Mouse (Mus musculus) granulocyte monocyte progenitor cell, adult 5-6 weeks (primary cell): Measurements from ENCODE around the gene Snu13. TPM values are rescaled to one million over a fixed set of nuclear protein-coding genes. Genes with fewer than 3 reads are reported as not detected.

Experiments used
- ATAC-seq: replicated peaks from 2 replicates; pipeline ENCODE4 v1.8.0; 2016; ENCODE audit warnings: mild to moderate bottlenecking, moderate TSS enrichment, inconsistent platforms; ENCODE audit not compliant: poor library complexity, severe bottlenecking
- total RNA-seq, 2 experiments: library from RNA; stranded (forward) in 1 of 2; stranded (reverse) in 1 of 2; fragments of 200-712, 200-1000 nt in 1 of 2; fragments of >200 nt in 1 of 2; fragmentation: Nextera tagmentation in 1 of 2; gene quantifications; 2 replicates each; pipeline ENCODE4 v1.2.3; 2014 to 2017

The Snu13 gene
- total RNA-seq, 2 experiments from 2014 or later: 183 to 254 TPM

- ATAC-seq: no peak
Measured at GRCm38 (mm10) chr15:82027726-82028125, 19.7 kb downstream of the Snu13 start.

GRCm38 (mm10) chr15:82027276-82027675 is 20.1 kb downstream of the Snu13 start:
- no peak for ATAC-seq

GRCm38 (mm10) chr15:82023965-82024635 is 23.3 kb downstream of the Snu13 start:
- ATAC-seq: no peak

GRCm38 (mm10) chr15:82022535-82023088 is 24.8 kb downstream of the Snu13 start:
- 0 out of 2 replicates have a peak, but pooled peaks have one; percentile 30 for ATAC-seq

GRCm38 (mm10) chr15:82019288-82019687 is 28.1 kb downstream of the Snu13 start:
- ATAC-seq: no peak

GRCm38 (mm10) chr15:82017461-82017860 is 29.9 kb downstream of the Snu13 start:
- no peak for ATAC-seq

GRCm38 (mm10) chr15:82016830-82017229 is 30.6 kb downstream of the Snu13 start:
- no peak for ATAC-seq

GRCm38 (mm10) chr15:82016101-82016808 is 31.1 kb downstream of the Snu13 start:
- ATAC-seq: peak; percentile 96

- ATAC-seq: no peak
Measured at GRCm38 (mm10) chr15:82015392-82016100, 31.9 kb downstream of the Snu13 start.

GRCm38 (mm10) chr15:82014745-82015391 is 32.5 kb downstream of the Snu13 start:
- ATAC-seq: no peak

- no peak for ATAC-seq
Measured at GRCm38 (mm10) chr15:82011947-82012346, 35.5 kb downstream of the Snu13 start.

GRCm38 (mm10) chr15:82004257-82004656 is 43.1 kb downstream of the Snu13 start:
- no peak for ATAC-seq

- ATAC-seq: no peak
Measured at GRCm38 (mm10) chr15:81993992-81994391, 53.4 kb downstream of the Snu13 start.

GRCm38 (mm10) chr15:81990549-81990948 is 56.8 kb downstream of the Snu13 start:
- ATAC-seq: no peak

Other genes with a start within 250 kb of the Snu13 start
- gene Tef, start 245.2 kb downstream of the Snu13 start, total RNA-seq (2014; fragmentation: Nextera tagmentation): 6.6 and 9.4 TPM in 2 replicates
- gene Tef, start 245.2 kb downstream of the Snu13 start, total RNA-seq (2017): 6.9 and 10.1 TPM in 2 replicates
- gene Tob2, start 188.8 kb downstream of the Snu13 start, total RNA-seq (2014; fragmentation: Nextera tagmentation): 35.0 and 39.6 TPM in 2 replicates
- gene Tob2, start 188.8 kb downstream of the Snu13 start, total RNA-seq (2017): 14.7 and 19.3 TPM in 2 replicates
- 101 and 107 TPM in 2 replicates for gene Phf5a, start 175.7 kb downstream of the Snu13 start, total RNA-seq (2014; fragmentation: Nextera tagmentation)
- gene Phf5a, start 175.7 kb downstream of the Snu13 start, total RNA-seq (2017): 79.2 and 148 TPM in 2 replicates
- gene Aco2, start 175.3 kb downstream of the Snu13 start, total RNA-seq (2014; fragmentation: Nextera tagmentation): 123 and 126 TPM in 2 replicates
- gene Aco2, start 175.3 kb downstream of the Snu13 start, total RNA-seq (2017): 156 and 180 TPM in 2 replicates
- gene Polr3h, start 121.4 kb downstream of the Snu13 start, total RNA-seq (2014; fragmentation: Nextera tagmentation): 21.8 and 26.5 TPM in 2 replicates
- 46.6 and 51.2 TPM in 2 replicates for gene Polr3h, start 121.4 kb downstream of the Snu13 start, total RNA-seq (2017)
- gene Csdc2, start 110.8 kb downstream of the Snu13 start, total RNA-seq (2014; fragmentation: Nextera tagmentation): not detected in 2 replicates
- not detected in 2 replicates for gene Csdc2, start 110.8 kb downstream of the Snu13 start, total RNA-seq (2017)
- 32.6 and 32.7 TPM in 2 replicates for gene Pmm1, start 86.7 kb downstream of the Snu13 start, total RNA-seq (2014; fragmentation: Nextera tagmentation)
- gene Pmm1, start 86.7 kb downstream of the Snu13 start, total RNA-seq (2017): 19.5 and 21.2 TPM in 2 replicates
- gene 1700029P11Rik, start 67.1 kb downstream of the Snu13 start, total RNA-seq (2014; fragmentation: Nextera tagmentation): not detected in 2 replicates
- not detected in 2 replicates for gene 1700029P11Rik, start 67.1 kb downstream of the Snu13 start, total RNA-seq (2017)
- gene Xrcc6, start 59.8 kb downstream of the Snu13 start, total RNA-seq (2014; fragmentation: Nextera tagmentation): 104 and 120 TPM in 2 replicates
- 234 and 250 TPM in 2 replicates for gene Xrcc6, start 59.8 kb downstream of the Snu13 start, total RNA-seq (2017)
- gene Desi1, start 13.7 kb downstream of the Snu13 start, total RNA-seq (2014; fragmentation: Nextera tagmentation): 26.3 and 34.9 TPM in 2 replicates
- gene Desi1, start 13.7 kb downstream of the Snu13 start, total RNA-seq (2017): 6.0 and 8.3 TPM in 2 replicates
- not detected in 2 replicates for gene 4930407I10Rik, start 11.6 kb upstream of the Snu13 start, total RNA-seq (2014; fragmentation: Nextera tagmentation)
- not detected in 2 replicates for gene 4930407I10Rik, start 11.6 kb upstream of the Snu13 start, total RNA-seq (2017)
- gene Mei1, start 22.4 kb upstream of the Snu13 start, total RNA-seq (2014; fragmentation: Nextera tagmentation): not detected in 2 replicates
- gene Mei1, start 22.4 kb upstream of the Snu13 start, total RNA-seq (2017): not detected in 2 replicates
- 11.0 and 26.5 TPM in 2 replicates for gene Ccdc134, start 80.3 kb upstream of the Snu13 start, total RNA-seq (2014; fragmentation: Nextera tagmentation)
- 13.1 and 17.2 TPM in 2 replicates for gene Ccdc134, start 80.3 kb upstream of the Snu13 start, total RNA-seq (2017)
- gene Srebf2, start 99.6 kb upstream of the Snu13 start, total RNA-seq (2014; fragmentation: Nextera tagmentation): 19.0 and 24.3 TPM in 2 replicates
- gene Srebf2, start 99.6 kb upstream of the Snu13 start, total RNA-seq (2017): 16.5 and 17.5 TPM in 2 replicates
- gene Shisa8, start 165.2 kb upstream of the Snu13 start, total RNA-seq (2014; fragmentation: Nextera tagmentation): not detected in 2 replicates
- not detected in 2 replicates for gene Shisa8, start 165.2 kb upstream of the Snu13 start, total RNA-seq (2017)
- gene Tnfrsf13c, start 176.8 kb upstream of the Snu13 start, total RNA-seq (2014; fragmentation: Nextera tagmentation): 0.49 TPM in 1 of 2 replicates, not detected in the other
- 0.46 TPM in 1 of 2 replicates, not detected in the other for gene Tnfrsf13c, start 176.8 kb upstream of the Snu13 start, total RNA-seq (2017)
- gene Cenpm, start 197.2 kb upstream of the Snu13 start, total RNA-seq (2014; fragmentation: Nextera tagmentation): 15.1 and 39.8 TPM in 2 replicates
- 21.9 and 22.0 TPM in 2 replicates for gene Cenpm, start 197.2 kb upstream of the Snu13 start, total RNA-seq (2017)
- not detected in 2 replicates for gene 1500009C09Rik, start 204.8 kb upstream of the Snu13 start, total RNA-seq (2014; fragmentation: Nextera tagmentation)
- gene 1500009C09Rik, start 204.8 kb upstream of the Snu13 start, total RNA-seq (2017): not detected in 2 replicates
- gene Sept3, start 227.3 kb upstream of the Snu13 start, total RNA-seq (2014; fragmentation: Nextera tagmentation): 0.28 and 1.1 TPM in 2 replicates
- gene Sept3, start 227.3 kb upstream of the Snu13 start, total RNA-seq (2017): 0.13 and 0.67 TPM in 2 replicates